Mouse (Mus musculus) bone marrow, adult 2 months (tissue): ENCODE measurements around the gene Ankfy1.

Source experiments
- CTCF ChIP-seq: fragments of 200-500 bp; IDR thresholded peaks from 2 replicates; pipeline ENCODE4 v1.5.1; 2011; ENCODE audit warnings: low read length, control low read depth; ENCODE audit not compliant: control insufficient read depth, insufficient read depth
- POLR2A ChIP-seq: fragments of 200-500 bp; IDR thresholded peaks from 2 replicates; pipeline ENCODE4 v1.6.1; 2011; ENCODE audit warnings: low read depth, mild to moderate bottlenecking, control low read depth, low read length, borderline replicate concordance; ENCODE audit not compliant: control insufficient read depth

- TF ChIP-seq CTCF (no peak), POLR2A (no peak)
Measured at GRCm38 (mm10) chr11:72734840-72735518, 45.2 kb downstream of the Ankfy1 start.
